Mouse (Mus musculus) liver, postnatal 0 days (tissue): ENCODE measurements around the gene Commd4.

Experiments used
- CTCF ChIP-seq: sonication (generic); IDR thresholded peaks from 2 replicates; pipeline ENCODE4 v1.5.1; 2016; ENCODE audit warnings: antibody characterized with exemption, low read depth
- EP300 ChIP-seq: IDR thresholded peaks from 2 replicates; pipeline ENCODE4 v1.6.1; 2016; ENCODE audit warnings: antibody characterized with exemption, low read depth, mild to moderate bottlenecking

GRCm38 (mm10) chr9:57141417-57142353 is 16.4 kb downstream of the Commd4 start:
- TF ChIP-seq EP300 (no peak), CTCF (no peak)
